Mouse (Mus musculus): ENCODE measurements around the gene Ift22.
"Not testable (repeated sequence)": the region's sequence is repeated elsewhere in the genome, so short reads cannot be mapped to it uniquely, and the experiment has no call there.

The Ift22 gene

DNA sequence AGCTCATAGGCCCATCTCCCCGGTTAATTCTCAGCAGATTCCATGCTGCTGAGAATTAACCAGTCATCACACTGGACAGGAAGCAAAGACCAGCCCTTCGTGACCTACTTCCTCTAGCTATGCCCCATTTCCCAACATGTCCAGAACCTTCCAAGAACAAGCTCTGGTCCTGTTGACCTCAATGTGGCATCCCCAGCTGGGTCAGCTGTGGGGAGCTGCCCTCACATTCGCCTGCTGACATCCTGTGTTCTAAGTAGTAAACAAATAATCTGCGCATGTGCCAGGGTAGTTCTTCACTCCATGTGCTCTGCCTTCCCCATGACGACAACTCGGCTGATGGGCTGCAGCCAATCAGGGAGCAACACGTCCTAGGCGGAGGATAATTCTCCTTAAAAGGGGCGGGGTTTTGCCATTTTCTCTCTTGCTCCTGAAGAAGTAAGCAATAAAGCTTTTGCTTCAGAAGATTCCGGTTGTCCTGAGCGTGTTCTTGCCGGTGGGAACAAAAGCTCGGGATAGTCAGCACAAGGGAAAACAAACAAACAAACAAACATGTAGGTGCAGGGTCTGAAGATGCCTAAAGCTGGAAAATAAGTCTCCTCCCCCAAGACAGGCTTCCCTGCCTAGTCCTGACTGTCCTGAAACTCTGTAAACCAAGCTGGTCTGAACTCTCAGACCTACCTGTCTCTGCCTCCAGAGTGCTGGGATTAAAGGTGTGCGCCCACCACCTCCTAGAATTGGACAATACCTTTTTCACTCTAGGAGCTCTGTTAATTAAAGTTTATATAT lies 41.8 kb downstream of the Ift22 start:
- not testable (repeated sequence) for DNase-seq

DNA sequence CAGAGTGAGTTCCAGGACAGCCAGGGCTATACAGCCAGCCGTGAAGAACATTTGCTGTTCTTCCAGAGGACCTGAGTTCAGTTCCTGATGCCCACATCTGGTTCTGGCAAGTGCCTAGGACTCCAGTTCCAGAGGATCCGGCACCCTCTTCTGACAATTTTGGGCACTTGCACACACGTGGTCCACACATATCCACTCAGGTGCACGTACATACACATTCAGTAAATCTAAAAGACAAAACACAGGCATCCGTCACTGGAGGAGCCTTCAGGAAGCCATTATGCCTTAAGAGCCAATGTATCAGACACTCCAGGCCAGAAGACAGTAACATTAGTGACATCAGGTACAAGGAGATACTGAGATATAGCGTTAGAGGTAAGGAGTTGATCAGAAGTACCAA lies 42.6 kb downstream of the Ift22 start:
- DNase-seq: no peak

GRCm38 (mm10) chr5:136952153-136952552 lies 44.2 kb downstream of the Ift22 start:
- no peak for DNase-seq

- peak; percentile 97 for DNase-seq
Observed at GRCm38 (mm10) chr5:136953015-136953414, 45.1 kb downstream of the Ift22 start, which contains the start of gene Fis1. Gene Fis1 (plus strand): TSS chr5:136953275.

- DNase-seq: peak; percentile 60 to 63
Observed at GRCm38 (mm10) chr5:136953440-136953951, 45.5 kb downstream of the Ift22 start.

DNA sequence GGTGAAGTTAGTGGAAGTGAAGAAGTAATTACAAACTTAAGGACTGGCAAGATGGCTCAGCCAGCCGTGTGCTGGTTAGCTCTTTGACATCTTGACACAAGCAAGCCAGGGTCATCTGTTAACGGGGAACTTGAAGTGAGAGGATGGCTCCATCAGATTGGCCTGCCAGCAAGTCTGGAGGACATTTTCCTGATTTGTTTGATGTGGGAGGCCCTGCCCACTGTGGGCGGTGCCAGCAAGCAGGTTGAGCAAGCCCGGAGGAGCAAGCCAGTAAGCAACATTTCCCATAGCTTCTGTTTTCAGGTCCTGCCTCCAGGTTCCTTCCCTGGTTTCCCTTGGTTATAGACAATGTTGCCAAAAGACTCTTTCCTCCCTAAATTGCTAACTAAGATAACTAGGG lies 47.7 kb downstream of the Ift22 start:
- DNase-seq: no peak

DNA sequence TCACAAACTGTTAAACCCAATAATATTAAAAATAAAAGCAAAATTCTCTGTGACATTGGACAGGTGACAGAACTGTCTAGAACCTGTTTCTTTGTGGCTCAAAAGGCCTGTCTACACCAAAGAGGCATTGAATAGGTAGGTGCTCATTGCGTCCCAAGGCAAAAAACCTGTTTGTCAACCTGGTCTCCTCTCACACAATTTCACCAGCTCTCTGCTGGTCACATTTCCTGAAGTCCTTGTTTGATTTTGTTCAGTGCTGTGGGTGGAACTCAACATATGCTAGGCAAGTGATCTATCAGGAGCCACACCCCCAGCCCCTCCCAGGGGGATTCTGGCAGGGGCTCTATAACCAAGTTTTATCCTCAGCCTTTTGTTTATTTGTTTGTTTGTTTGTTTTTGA lies 49.3 kb downstream of the Ift22 start:
- no peak for DNase-seq

DNA sequence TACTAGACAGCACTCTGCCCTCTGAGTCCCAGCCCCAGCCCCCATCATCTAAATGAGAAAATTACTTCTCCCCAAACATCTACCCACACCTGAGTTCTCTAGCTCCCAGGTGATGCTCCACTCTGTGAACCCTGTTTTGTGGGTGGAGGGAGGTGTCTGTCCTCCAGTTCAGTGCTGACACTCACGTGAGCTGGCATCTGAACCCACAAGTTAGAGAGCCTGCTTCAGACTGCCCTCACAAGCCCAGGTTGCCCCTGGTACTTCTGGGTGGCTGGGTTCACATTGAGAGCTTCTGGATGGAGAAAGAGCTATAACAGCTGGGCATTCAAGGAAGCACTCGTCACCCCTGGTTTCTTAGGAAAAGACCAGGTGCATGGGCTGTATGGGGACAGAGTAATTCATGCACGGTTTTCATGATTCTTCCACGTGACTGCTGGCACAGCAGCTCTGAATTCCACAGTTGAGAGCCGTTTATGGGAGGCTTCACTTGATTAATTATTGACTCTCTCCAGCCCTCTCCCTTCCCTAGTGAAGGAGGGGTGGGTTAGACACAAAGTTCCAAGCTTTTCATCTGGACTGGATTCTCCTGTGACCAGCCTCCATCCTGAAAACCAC lies 51.1 kb downstream of the Ift22 start:
- no peak for DNase-seq

- no peak for DNase-seq
Observed at GRCm38 (mm10) chr5:136960053-136960452, 52.1 kb downstream of the Ift22 start.

DNA sequence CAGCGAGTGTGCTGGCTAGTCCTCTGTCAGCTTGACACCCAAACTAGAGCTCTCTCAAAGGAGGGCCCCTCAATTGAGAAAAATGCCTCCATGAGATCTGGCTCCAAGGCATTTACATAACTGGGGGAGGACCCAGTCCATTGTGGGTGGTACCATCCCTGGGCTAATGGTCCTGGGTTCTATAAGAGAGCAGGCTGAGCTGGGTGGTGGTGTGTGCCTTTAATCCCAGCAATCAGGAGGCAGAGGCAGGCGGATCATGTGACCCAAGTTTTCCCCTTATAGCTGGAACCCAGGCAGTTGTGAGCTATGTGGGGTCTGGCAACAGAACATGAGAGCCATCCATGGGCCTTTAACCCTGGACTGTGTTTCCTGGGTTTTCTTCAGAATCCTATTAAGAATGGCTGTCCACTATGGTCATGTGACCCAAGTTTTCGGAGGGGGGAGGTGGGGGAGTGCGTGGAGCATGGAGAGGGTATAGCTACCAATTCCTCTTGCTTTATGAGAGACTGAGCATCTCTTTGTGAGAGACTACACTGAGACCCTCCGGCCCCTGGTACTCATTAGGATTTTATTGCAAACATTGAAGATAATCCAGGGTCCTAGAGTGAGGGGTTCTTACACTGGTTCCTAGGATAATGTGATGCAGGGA lies 53.5 kb downstream of the Ift22 start:
- peak in 1 of 2 experiments; percentile 54 for DNase-seq

- peak; percentile 91 to 92 for DNase-seq
Observed at GRCm38 (mm10) chr5:136961983-136962461, 54.1 kb downstream of the Ift22 start.

DNA sequence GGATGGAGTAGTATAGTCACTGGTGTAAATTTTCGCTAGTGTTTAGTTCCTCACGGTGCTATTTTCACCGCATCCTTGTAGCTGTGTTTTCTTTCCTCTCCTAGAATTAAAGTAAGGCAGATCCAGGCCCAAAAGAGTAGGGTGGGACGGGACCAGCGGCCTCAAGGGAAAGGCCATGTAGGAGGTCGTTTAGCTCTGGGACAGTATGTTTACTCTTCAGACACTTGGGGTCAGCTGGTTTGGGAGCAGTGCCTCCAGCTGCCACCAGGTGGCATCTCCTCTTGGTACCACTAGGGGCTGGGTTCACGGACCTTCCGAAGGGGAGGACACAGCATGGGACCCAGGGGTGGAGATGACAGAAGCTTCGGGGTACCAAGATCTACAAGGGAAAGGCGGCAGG lies 54.6 kb downstream of the Ift22 start:
- DNase-seq: peak; percentile 89 to 92

DNA sequence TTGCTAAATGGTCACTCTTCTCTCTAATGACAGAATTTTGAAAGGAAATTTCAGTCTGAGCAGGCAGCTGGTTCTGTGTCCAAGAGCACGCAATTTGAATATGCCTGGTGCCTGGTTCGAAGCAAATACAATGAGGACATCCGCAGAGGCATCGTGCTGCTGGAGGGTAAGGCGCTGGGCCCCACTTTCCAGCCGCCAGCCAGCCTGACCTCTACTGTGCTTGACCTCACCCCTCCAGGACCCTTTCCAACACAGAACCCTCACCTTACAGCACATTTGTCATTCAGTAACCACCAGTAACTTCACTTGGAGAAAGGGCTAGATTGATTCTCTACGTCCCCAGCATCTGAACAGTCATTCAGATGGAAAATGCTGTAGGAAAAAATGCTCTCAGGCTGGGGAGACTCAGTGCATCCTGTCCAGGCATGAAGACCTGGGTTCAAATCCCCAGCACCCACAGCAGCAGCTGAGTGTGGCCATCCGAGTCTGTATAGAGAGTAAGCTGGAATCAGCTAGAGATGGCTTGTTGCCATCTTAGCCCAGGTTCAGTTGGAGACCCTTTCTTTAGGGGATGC lies 55.1 kb downstream of the Ift22 start:
- no peak for DNase-seq

Data from cerebellum, postnatal 14 days (tissue).